Mouse (Mus musculus) urinary bladder, postnatal 4 days (tissue): ENCODE data around the gene Mrm3.
"Not testable (repeated sequence)": the region's sequence is repeated elsewhere in the genome, so short reads cannot be mapped to it uniquely, and the experiment has no call there.

Source experiments
- DNase-seq, 2 experiments: peaks; one replicate each; pipeline ENCODE4 v3.0.0; 2021 to 2022; ENCODE audit warnings: low spot score in 2 of 2

The Mrm3 gene

DNA sequence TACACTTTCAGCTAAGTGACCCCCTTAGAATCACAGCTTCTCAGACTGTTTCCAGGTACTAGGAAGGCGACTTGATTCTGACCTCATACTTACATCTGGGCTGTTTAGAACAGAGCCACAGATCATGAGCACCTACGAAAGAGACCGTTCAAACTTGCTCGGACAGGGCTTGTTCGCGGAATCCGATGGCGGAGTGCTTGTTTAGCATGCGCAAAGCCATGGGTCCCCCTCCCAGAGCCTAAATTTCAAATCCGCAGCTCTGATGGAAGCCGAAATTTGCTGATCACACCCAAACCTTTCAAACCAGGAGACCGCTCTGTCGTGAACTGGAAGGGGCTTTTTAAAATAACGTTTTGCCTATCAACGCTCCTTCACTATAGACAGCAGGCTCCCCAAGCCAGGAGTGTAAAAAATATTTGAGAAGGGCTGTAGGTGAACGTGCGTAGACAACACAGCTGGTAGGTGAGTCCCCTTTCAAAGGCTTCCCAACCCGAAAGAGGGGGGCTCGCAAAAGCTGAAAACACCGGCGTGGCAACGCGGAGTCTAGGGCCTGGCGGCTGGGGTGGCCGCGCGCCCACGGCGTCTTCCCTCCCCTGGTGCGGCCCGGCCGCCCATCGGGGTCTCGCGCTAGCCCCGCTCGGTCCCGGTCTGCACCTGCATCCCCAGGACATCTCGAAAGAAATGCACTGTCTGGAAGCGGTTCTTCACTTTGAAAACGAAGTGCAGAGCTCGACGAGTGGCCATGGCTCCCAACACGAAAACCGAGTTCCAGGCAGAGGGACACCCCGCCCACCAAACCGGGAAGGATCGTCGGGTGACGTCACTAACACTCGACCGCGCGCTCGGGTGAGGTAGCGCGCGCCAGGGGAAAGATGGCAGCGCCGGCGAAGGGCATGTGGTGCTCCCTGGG is at the start of gene Mrm3, which contains the start of gene Glod4:
Gene Mrm3 (plus strand): TSS at position 815 of the 910 bp plus-strand sequence.
Gene Glod4 (minus strand): TSS at position 825 of the 910 bp plus-strand sequence.
- DNase-seq = peak; percentile 86 to 96

DNA sequence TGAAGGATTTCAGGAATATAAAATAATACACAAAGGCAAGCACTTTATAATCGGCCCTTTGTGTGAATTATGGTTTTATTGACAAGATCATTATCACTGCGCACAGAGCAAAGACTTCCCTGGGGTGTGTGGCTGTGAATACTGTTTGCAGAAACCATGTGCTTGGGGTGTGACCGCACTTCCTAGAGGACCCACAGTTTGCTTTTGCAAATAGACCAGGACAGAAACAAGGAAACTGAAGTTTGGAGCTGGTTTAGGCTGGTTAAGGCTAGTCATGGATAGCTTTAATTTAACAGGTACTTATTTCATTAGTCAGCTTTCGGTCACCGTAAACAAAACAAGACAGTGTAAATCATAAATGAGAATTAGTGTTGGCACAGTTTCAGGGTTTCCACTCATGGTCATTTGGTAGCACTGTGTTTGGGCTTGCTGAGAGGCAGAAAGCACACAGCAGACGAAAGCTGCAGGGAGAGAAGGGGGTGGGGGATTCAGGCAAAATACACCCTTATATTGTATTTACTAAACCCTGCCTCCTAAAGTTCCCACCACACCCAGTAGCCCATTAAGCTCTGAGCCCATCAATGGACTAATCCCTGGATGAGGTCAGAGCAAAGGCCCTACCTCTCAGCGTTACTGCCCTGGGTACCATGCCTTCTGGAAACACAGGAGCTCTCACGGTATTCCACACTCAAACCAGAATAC is 47.1 kb upstream of the Mrm3 start:
- no peak for DNase-seq

DNA sequence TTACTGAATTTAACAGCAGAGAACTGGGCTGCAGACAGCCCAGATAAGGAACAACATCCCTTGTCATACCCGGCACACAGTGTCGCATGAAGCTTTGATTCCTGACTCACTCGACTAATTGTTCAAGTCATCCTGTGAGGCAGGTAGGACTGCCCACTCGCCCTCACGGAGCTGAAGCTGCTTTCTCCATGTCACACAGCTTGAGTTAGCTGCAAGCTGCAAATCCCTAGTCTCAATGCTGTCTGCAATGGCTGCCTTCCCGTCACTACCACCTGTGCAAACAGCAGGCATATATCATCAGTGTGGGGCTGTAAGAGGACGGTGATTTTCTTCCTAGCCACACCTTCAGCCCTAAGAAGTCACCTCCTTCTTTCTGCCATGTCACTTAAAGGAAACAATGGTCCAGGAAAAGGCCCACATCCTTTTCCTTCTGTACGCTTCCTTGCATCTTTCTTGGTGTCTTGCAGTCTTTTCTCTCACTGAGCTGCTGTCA is 46.5 kb upstream of the Mrm3 start:
- DNase-seq = no peak

DNA sequence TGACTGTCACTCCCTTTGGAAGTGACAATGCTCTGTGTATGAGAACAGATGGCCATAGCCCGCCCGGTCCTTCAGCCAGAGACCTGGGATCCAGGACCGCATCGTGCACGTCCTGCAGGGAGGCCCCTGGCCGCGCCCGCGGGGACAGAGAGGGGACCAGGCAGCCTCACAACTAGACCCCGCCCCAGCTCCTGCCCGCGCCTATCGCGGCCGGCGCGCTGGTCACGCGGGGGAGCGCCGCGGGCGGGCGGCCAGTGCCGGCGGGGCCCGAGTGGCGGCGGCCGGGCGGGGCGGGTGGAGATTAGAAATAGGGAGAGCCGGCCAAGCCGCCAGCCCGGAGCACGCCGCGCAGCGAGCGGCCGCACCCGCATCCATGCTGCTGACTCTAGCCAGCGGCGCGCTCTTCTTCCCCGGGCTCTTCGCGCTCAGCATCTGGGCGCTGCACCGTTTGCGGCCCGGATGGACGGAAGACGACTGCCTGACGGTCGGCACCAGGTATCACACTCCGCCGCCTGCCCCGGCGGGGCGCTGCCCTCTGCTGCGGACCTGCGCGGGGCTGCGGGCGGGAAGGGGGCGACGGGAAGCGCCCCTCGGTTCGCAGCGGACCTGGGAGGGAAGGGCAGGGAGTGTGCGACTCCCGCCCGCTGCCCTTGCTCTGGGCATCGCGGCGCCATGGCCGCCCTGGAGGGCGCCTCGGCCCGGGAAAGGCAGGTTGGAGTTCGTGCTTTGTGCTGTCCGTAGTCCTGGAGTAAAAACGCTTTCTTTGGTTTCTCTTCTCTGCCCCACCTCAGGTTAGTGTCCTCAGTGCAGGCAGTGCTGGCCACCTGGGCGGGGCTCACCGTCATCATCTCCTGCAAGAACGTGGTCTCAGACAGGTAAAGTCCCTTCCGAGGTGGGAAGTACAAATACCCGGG is 41.5 kb upstream of the Mrm3 start:
- DNase-seq = peak; percentile 84 to 86

DNA sequence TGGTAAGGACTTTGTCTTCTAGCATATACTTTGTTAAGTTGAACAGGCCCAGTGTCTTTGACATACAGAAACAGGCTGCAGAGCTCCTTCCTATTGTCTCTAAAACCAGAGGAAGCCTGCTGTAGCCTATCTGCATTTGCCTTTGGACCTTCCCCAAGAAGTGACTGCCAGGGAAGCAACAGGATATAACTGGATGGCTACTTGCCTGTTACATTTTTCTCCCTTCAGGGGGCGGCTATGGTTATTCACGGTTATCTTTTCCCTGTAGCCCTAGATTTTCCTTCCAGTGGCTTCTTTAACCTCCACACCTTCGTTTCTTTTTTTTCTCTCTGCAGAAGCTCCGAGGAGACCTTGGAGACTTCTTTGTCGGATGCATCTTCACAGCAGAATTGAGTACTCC is 36.7 kb upstream of the Mrm3 start:
- no peak for DNase-seq

DNA sequence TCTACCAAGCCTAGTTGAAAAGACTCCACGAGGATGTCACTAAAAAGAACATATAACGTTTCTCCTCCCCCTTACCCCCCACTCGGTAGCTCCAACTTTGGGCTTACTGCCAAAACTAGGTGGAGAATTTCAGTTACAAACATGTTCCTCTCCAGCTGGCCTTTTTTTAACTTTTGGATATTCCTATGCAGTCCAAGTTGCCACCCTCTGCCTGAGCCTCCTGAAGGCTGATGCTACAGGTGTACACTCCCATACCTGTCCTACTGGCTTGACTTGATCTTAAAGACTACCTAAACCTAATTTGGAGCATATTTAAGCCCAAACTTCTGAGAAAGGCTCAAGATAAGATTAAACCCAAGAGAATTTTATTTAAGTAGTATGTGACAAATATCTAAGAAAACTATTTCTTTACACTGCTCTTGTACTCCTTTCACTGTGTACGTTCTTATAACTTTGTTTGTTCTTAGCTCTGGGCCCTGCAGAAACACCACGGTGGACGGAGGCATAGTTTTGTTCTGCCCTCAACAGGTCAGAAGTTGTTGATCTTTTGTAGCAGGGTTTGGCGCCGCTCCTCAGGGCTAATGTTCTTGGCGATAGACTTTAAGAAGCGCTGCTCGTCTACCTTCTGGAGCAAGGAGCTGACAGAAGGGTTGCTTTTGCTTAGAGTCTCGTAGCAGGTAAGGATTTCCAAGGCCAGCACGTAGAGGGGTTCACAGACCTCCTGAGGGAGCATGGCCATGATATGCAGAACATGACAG is 33.1 kb upstream of the Mrm3 start:
- DNase-seq = no peak

DNA sequence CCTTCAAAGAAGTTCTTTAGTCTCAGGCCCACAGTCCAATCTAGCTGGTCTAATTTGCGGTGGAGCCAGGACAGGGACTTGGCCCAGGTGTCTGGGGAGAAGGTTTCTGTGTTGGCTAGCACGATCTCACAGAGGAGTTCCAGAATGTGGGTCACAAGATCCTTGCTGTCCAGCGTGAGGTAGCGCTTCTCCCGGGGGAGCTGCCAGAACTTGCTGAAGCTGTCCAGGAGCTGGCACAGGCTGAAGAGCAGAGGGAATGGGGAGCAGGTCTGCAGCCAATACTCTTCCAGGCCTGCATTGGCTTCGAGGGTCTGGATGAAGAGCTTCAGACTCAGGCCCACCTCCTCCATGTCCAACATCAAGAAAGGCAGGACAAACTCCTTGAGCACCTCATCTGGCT is 31.9 kb upstream of the Mrm3 start:
- DNase-seq = not testable (repeated sequence)

DNA sequence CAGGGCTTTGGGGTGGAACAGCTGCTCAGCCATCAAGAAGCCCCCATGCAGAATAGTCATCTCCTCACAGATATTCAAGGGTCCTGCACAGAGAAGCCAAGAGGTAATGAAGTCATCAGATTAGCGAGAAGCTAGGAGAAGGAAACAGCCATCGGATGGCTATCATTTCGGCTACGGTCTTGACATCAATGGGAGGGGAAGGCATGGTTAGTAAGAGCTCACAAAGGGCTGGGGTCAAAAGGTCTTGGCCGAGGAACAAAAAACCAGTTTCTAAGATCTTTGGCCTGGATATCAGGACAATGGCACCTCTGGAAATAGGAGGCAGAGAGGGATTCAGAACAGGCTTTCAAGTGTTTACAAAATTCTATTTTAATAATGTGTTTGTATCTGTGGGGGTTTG is 29.7 kb upstream of the Mrm3 start:
- no peak for DNase-seq

DNA sequence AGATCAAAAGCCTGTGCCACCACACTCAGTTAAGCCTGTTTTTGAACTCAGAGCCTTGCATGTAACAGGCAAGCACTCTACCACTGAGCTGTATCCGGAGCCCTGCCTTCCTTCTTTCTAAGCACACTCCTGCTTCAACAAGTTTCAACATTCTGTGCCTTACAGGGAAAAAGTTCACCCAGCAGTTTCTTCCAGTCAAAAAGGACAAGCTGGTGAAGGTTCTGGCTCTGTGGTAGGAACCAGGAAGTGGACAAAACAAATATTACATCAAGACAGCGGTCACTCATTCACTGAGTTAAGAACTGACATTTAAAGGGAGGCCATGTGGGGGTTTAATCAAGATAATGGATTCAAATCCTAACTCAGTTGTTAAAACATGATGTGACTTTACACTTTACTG is 28.5 kb upstream of the Mrm3 start:
- DNase-seq = no peak

DNA sequence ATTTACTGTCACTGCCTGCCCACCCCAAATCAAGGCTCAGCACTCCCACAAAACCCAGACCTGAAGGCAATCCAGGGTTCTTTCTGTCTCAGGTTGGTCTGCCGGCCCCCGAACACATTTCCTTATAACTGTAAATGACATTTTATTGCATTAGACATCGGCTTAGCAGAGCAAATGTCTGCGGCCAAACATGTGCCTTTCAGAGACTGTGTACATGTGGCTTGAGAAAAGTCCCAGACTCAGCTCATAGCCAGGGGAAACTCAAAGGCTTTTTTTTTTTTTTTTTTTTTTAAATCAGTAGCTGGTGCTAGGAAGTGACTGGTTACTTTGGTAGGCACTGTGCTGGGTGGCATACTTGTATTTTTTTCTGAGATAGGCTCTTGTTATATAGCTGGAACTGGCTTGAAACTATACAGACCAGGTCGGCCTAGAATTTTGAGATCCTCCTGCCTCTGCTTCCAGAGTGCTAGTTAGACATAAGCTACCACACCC is 27.4 kb upstream of the Mrm3 start:
- DNase-seq = no peak

DNA sequence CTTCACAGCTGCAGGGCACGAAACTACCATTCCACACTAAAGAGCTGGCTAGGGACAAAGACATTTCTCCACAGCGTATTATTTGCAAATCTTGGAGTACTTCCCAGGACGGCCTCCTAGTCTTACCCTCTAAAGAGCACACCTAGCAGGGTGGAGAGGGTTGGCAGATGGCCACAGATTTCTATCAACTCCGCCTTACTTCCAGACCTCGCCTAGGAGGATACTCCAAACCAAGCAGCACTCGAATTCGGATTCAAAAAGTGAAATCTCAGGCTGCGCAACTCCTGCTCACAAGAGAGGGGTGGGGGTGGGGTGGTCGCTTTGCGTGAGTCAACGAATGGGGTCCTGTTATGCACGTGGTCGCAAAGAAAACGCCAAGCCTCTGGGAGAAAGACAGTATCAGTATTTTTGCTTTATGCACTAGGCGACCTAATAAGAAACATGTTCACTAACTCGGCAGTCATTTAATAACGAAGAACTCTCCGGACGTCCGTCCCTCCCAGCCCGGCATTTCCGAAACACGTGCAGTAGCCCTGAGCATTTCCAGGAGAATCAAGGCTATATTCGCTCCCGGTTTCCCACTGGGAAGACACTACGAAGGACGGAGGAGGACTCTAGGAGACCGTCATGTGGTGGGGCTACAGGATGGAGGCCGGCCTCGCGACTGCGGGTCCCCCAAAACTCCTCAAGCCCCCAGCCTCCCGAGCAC is 26.7 kb upstream of the Mrm3 start:
- DNase-seq = no peak

DNA sequence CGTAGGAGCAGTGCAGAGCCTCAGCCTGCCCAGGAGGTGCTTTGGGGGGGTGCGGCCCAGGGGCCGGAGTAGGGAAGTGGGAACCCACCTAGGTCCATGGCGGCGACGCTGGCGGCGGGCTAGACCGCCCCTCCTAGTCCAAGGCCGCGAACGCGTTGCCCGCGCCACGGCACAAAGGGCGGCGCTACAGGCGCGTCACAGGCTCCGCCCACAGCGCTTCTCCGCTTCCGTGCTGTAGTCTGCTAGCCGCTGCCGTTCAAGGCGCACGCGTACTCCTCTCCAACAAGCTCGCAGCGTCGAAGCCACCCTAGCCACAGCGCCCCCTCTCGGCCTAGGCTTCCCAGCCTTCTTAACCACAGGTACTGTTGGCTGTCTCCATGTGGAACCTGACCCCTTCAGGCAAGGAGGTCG is 26.1 kb upstream of the Mrm3 start, which contains the start of the genes Dbil5 and Gemin4:
Gene Dbil5 (plus strand): TSS at position 219 of the 411 bp plus-strand sequence.
Gene Gemin4 (minus strand): TSS at position 275 of the 411 bp plus-strand sequence.
- DNase-seq = peak; percentile 93 to 97

DNA sequence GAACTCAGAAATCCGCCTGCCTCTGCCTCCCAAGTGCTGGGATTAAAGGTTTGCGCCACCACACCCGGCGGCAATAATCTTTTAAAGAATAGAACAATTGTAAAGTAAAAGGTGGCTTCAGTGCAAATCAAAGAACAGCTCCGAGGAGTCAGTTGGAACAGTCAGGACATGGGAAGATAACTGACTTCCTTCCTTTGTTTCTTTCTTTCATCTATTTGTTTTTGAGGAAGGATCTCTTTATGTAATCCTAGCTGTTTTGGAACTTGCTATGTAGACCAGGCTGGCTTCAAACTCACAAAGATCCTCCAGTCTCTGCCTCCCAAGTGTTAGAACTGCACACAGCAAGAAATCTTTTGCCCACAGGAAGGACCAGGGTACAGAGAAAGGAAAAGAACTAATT is 18.9 kb upstream of the Mrm3 start:
- no peak for DNase-seq

DNA sequence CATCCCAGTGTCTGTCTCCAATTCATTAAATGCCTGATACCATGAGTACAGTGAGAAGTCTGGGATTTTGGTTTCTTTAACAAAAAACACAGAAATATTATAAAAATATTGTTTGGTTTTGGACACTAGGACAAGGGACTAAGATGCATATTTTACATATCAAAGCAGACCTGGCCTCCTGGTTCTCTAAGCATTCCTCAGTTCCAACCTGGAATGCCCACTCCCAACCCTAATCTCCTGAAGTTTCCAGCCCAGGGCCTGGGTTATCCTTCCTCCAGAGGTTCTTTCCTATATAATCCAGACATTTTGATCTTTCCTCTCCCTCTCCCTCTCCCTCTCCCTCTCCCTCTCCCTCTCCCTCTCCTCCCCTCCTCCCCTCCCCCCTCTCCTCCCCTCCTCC is 18.5 kb upstream of the Mrm3 start:
- no peak for DNase-seq

DNA sequence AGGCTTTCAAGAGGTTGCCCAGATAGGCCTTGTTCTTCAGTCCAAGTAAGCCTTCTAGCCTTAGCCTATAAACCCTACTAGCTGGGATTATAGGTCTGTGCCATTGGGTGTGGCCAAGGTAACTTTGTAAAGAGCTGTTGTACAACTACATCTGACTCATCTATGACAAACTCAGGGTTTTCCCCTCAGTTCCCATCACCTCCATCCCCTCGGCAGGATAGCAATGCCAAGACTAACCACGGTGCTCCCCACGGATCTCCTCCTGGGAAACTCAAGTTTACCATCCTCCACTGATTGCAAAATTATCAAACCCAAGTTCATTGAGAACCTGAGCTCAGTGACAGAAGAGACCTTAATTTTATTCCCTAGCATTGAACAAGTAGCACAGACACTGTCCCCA is 7.4 kb upstream of the Mrm3 start:
- no peak for DNase-seq

DNA sequence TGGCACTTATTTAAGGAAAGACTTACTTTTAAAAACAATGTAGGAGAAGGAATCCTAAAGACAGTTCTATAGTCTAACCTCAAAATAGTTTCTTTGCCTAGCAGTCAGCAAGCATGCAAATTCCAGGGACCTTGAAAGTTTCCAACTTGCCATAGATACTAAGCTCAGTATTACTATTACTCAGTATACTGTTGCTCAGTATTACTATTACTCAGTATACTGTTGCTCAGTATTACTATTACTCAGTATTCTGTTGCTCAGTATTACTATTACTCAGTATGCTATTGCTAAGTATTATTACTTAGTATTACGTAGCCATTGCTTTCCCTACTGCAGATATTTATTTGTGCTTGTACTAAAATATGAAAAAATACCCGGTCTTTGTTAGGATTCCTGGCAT is 3.8 kb upstream of the Mrm3 start:
- no peak for DNase-seq

DNA sequence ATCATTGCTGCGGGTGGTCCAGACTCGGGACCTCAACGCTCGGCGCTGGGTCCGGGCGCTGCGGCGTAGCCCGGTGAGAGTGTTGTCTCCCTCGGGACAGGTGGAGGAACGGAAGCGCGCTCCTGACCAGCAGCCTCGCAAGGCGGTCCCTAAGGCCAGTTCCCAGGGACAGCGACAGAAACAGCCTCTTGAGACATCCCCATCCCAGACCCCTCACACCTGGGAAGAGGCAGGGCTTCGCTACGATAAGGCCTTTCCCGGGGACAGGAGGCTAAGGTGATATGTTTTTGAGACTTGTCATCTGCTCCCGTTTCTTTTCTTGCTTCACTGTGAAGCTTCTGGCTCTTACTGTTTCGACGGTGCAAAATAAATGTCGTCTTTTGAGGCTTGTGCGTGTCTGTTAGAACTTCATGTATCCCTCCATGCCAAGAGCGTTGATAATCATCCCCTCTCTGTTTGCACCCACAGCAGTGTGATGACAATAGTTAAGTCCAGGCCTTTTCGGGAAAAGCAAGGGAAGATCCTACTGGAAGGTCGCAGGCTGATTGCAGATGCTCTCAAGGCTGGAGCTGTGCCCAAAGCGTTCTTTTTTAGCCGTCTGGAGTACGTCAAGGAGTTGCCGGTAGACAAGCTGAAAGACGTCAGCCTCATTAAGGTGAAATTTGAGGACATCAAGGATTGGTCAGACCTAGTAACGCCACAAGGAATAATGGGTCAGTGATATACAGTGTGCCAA is 464 bp downstream of the Mrm3 start:
- DNase-seq = no peak

DNA sequence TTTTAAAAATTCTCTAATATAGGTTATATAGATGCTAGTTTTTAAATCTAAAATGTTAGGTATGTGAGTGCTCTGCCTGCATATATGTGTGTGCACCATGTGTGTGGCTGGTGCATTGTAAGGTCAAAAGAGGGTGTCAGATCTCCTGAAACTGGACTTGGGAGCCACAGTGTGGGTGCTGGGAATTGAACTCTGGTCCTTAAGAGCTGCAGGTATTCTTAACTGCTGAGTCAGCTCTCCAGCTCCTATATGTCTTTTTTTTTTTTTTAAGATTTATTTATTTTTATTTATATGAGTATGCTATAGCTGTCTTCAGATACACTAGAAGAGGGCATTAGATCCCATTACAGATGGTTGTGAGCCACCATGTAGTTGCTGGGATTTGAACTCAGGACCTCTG is 2.9 kb downstream of the Mrm3 start:
- DNase-seq = no peak

DNA sequence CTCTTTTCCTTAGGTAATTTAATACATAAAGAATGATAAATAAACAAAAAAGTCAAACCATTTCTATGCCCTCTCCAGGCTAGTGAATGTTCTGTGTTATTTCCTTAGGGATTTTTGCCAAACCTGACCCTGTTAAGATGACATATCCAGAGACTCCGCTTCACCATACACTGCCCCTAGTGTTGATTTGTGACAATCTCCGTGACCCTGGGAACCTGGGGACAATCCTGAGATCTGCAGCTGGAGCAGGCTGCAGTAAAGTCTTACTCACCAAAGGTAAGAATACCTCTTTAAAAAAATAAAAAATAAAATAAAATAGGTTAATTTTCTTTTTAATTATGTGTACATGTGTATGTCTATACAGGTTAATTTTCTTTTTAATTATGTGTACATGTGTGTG is 3.7 kb downstream of the Mrm3 start:
- no peak for DNase-seq
